Mouse (Mus musculus): ENCODE data around the gene Dnah17. TPM values are rescaled to one million over a fixed set of nuclear protein-coding genes. Genes with fewer than 3 reads are reported as not detected.

The Dnah17 gene
- polyA plus RNA-seq, 1 experiment from 2014 or later: 0.27 TPM

GRCm38 (mm10) chr11:118012595-118012994, 117.8 kb downstream of the Dnah17 start:
- no peak overlapping the region for H3K4me3 ChIP-seq
- H3K9ac ChIP-seq (replicated peaks): no peak overlapping the region
- WGBS: 94% methylated on average over 1 of the region's 1 CpGs
- ATAC-seq (replicated peaks): no peak
- 0 out of 2 replicates have a peak, but pooled peaks cover 6% of the 10 kb centered on the region for H3K36me3 ChIP-seq
- H3K27me3 ChIP-seq: no peaks in the 10 kb centered on the region
- no peak overlapping the region for H3K27ac ChIP-seq (replicated peaks)
- H3K4me2 ChIP-seq (replicated peaks): no peak overlapping the region
- H3K4me1 ChIP-seq: peaks cover 8% of the 10 kb centered on the region; the same call in 1 of the 2 replicates
- H3K9me3 ChIP-seq: no peaks in the 10 kb centered on the region

- peaks cover 8% of the 10 kb centered on the region; the same call in 1 of the 2 replicates for H3K4me1 ChIP-seq
- 52% methylated on average over 4 of the region's 4 CpGs for WGBS
- H3K36me3 ChIP-seq: peaks cover 19% of the 10 kb centered on the region
- H3K27ac ChIP-seq (replicated peaks): no peak overlapping the region
- ATAC-seq (replicated peaks): no peak
- no peaks in the 10 kb centered on the region for H3K27me3 ChIP-seq
- H3K4me3 ChIP-seq: no peak overlapping the region
- no peaks in the 10 kb centered on the region for H3K9me3 ChIP-seq
- H3K9ac ChIP-seq (replicated peaks): no peak overlapping the region
- H3K4me2 ChIP-seq (replicated peaks): no peak overlapping the region
Measured at GRCm38 (mm10) chr11:118009865-118010571, 120.4 kb downstream of the Dnah17 start.

- no peaks in the 10 kb centered on the region for H3K27me3 ChIP-seq
- no peaks in the 10 kb centered on the region for H3K9me3 ChIP-seq
- ATAC-seq (replicated peaks): no peak
- H3K9ac ChIP-seq (replicated peaks): no peak overlapping the region
- H3K4me3 ChIP-seq: no peak overlapping the region
- WGBS: 87% methylated on average over 8 of the region's 8 CpGs
- H3K4me2 ChIP-seq (replicated peaks): no peak overlapping the region
- H3K36me3 ChIP-seq: peaks cover 28% of the 10 kb centered on the region
- no peak overlapping the region for H3K27ac ChIP-seq (replicated peaks)
- H3K4me1 ChIP-seq: peaks cover 8% of the 10 kb centered on the region; the same call in 1 of the 2 replicates
Measured at GRCm38 (mm10) chr11:118008843-118009242, 121.6 kb downstream of the Dnah17 start.

- no peak overlapping the region for H3K9ac ChIP-seq (replicated peaks)
- H3K9me3 ChIP-seq: no peaks in the 10 kb centered on the region
- H3K4me3 ChIP-seq: no peak overlapping the region
- H3K27me3 ChIP-seq: no peaks in the 10 kb centered on the region
- H3K36me3 ChIP-seq: peaks cover 33% of the 10 kb centered on the region
- no peak for ATAC-seq (replicated peaks)
- peaks cover 8% of the 10 kb centered on the region; the same call in 1 of the 2 replicates for H3K4me1 ChIP-seq
- no peak overlapping the region for H3K4me2 ChIP-seq (replicated peaks)
- WGBS: 76% methylated on average over 5 of the region's 5 CpGs
- no peak overlapping the region for H3K27ac ChIP-seq (replicated peaks)
Measured at GRCm38 (mm10) chr11:118008144-118008805, 122.2 kb downstream of the Dnah17 start.

- Histone ChIP-seq H3K9me3 (no peaks in the 10 kb centered on the region), H3K27ac (replicated peaks) (no peak overlapping the region), H3K4me3 (no peak overlapping the region), H3K27me3 (no peaks in the 10 kb centered on the region), H3K36me3 (peaks cover 38% of the 10 kb centered on the region), H3K4me2 (replicated peaks) (no peak overlapping the region), H3K4me1 (peaks cover 8% of the 10 kb centered on the region; the same call in 1 of the 2 replicates), H3K9ac (replicated peaks) (no peak overlapping the region)
- no peak for ATAC-seq (replicated peaks)
- 75% methylated on average over 8 of the region's 8 CpGs for WGBS
Measured at GRCm38 (mm10) chr11:118007460-118008143, 122.8 kb downstream of the Dnah17 start.

GRCm38 (mm10) chr11:118004217-118004616, 126.2 kb downstream of the Dnah17 start:
- peaks cover 60% of the 10 kb centered on the region for H3K36me3 ChIP-seq
- H3K9ac ChIP-seq (replicated peaks): no peak overlapping the region
- no peak overlapping the region for H3K4me2 ChIP-seq (replicated peaks)
- 93% methylated on average over 5 of the region's 5 CpGs for WGBS
- peaks cover under 1% of the 10 kb centered on the region; the same call in 1 of the 2 replicates for H3K4me1 ChIP-seq
- no peaks in the 10 kb centered on the region for H3K27me3 ChIP-seq
- H3K4me3 ChIP-seq: no peak overlapping the region
- ATAC-seq (replicated peaks): no peak
- H3K9me3 ChIP-seq: no peaks in the 10 kb centered on the region
- H3K27ac ChIP-seq (replicated peaks): no peak overlapping the region

GRCm38 (mm10) chr11:118003718-118004117, 126.7 kb downstream of the Dnah17 start:
- Histone ChIP-seq H3K36me3 (peaks cover 60% of the 10 kb centered on the region), H3K9me3 (no peaks in the 10 kb centered on the region)
- WGBS: 84% methylated on average over 5 of the region's 5 CpGs

GRCm38 (mm10) chr11:118003176-118003575, 127.3 kb downstream of the Dnah17 start:
- H3K4me2 ChIP-seq (replicated peaks): no peak overlapping the region
- H3K9ac ChIP-seq (replicated peaks): no peak overlapping the region
- no peaks in the 10 kb centered on the region for H3K4me1 ChIP-seq
- H3K4me3 ChIP-seq: no peak overlapping the region
- ATAC-seq (replicated peaks): no peak
- H3K27me3 ChIP-seq: no peaks in the 10 kb centered on the region
- H3K27ac ChIP-seq (replicated peaks): no peak overlapping the region
- peaks cover 60% of the 10 kb centered on the region for H3K36me3 ChIP-seq
- H3K9me3 ChIP-seq: no peaks in the 10 kb centered on the region
- 94% methylated on average over 14 of the region's 14 CpGs for WGBS

More at GRCm38 (mm10) chr11:118003718-118004117, 126.7 kb downstream of the Dnah17 start:
- Histone ChIP-seq H3K4me1 (no peaks in the 10 kb centered on the region), H3K27ac (replicated peaks) (no peak overlapping the region), H3K27me3 (no peaks in the 10 kb centered on the region), H3K4me3 (no peak overlapping the region), H3K4me2 (replicated peaks) (no peak overlapping the region), H3K9ac (replicated peaks) (no peak overlapping the region)
- ATAC-seq (replicated peaks): no peak

GRCm38 (mm10) chr11:118000565-118001215, 129.7 kb downstream of the Dnah17 start:
- no peak for ATAC-seq (replicated peaks)
- 97% methylated on average over 7 of the region's 7 CpGs for WGBS
- Histone ChIP-seq H3K9me3 (no peaks in the 10 kb centered on the region), H3K36me3 (peaks cover 50% of the 10 kb centered on the region), H3K9ac (replicated peaks) (no peak overlapping the region), H3K4me2 (replicated peaks) (no peak overlapping the region), H3K27me3 (no peaks in the 10 kb centered on the region), H3K27ac (replicated peaks) (no peak overlapping the region), H3K4me3 (no peak overlapping the region), H3K4me1 (0 out of 2 replicates have a peak, but pooled peaks cover 4% of the 10 kb centered on the region)

GRCm38 (mm10) chr11:118000083-118000482, 130.4 kb downstream of the Dnah17 start:
- H3K27me3 ChIP-seq: no peaks in the 10 kb centered on the region
- H3K4me3 ChIP-seq: no peak overlapping the region
- no peak overlapping the region for H3K27ac ChIP-seq (replicated peaks)
- H3K4me1 ChIP-seq: peaks cover 7% of the 10 kb centered on the region; the same call in 1 of the 2 replicates
- H3K4me2 ChIP-seq (replicated peaks): no peak overlapping the region
- peaks cover 44% of the 10 kb centered on the region for H3K36me3 ChIP-seq
- 83% methylated on average over 1 of the region's 1 CpGs for WGBS
- no peak overlapping the region for H3K9ac ChIP-seq (replicated peaks)
- no peaks in the 10 kb centered on the region for H3K9me3 ChIP-seq
- no peak for ATAC-seq (replicated peaks)

GRCm38 (mm10) chr11:117999260-117999934, 131.0 kb downstream of the Dnah17 start:
- peaks cover 7% of the 10 kb centered on the region; the same call in 1 of the 2 replicates for H3K4me1 ChIP-seq
- no peak overlapping the region for H3K4me2 ChIP-seq (replicated peaks)
- WGBS: 93% methylated on average over 6 of the region's 6 CpGs
- H3K27ac ChIP-seq (replicated peaks): no peak overlapping the region
- H3K9ac ChIP-seq (replicated peaks): no peak overlapping the region
- H3K27me3 ChIP-seq: no peaks in the 10 kb centered on the region
- peaks cover 37% of the 10 kb centered on the region for H3K36me3 ChIP-seq
- no peaks in the 10 kb centered on the region for H3K9me3 ChIP-seq
- no peak for ATAC-seq (replicated peaks)
- H3K4me3 ChIP-seq: no peak overlapping the region

All from forebrain, embryonic 15.5 days (tissue).